Mouse (Mus musculus): ENCODE data around the gene Pard3.

Gene Pard3

GRCm38 (mm10) chr8:127293025-127293729 lies 229.5 kb downstream of the Pard3 start:
- TF ChIP-seq GATA4 (IDR thresholded peaks at IDR 0.05; ENCODE audit: insufficient replicate concordance, low read length), result no peak

- TF ChIP-seq GATA4 (IDR thresholded peaks at IDR 0.05; ENCODE audit: insufficient replicate concordance, low read length), result no peak
Measured at GRCm38 (mm10) chr8:127294061-127294460, 230.4 kb downstream of the Pard3 start.

GRCm38 (mm10) chr8:127295848-127296247 lies 232.2 kb downstream of the Pard3 start:
- TF ChIP-seq GATA4 (IDR thresholded peaks at IDR 0.05; ENCODE audit: insufficient replicate concordance, low read length), result no peak

- TF ChIP-seq GATA4 (IDR thresholded peaks at IDR 0.05; ENCODE audit: insufficient replicate concordance, low read length), result no peak
Measured at GRCm38 (mm10) chr8:127300493-127300892, 236.8 kb downstream of the Pard3 start.

GRCm38 (mm10) chr8:127302847-127303445 lies 239.3 kb downstream of the Pard3 start:
- no peak for TF ChIP-seq GATA4 (IDR thresholded peaks at IDR 0.05; ENCODE audit: insufficient replicate concordance, low read length)

- TF ChIP-seq GATA4 (IDR thresholded peaks at IDR 0.05; ENCODE audit: insufficient replicate concordance, low read length), result no peak
Measured at GRCm38 (mm10) chr8:127307026-127307425, 243.3 kb downstream of the Pard3 start.

GRCm38 (mm10) chr8:127309363-127309762 lies 245.7 kb downstream of the Pard3 start:
- no peak for TF ChIP-seq GATA4 (IDR thresholded peaks at IDR 0.05; ENCODE audit: insufficient replicate concordance, low read length)

- no peak for TF ChIP-seq GATA4 (IDR thresholded peaks at IDR 0.05; ENCODE audit: insufficient replicate concordance, low read length)
Measured at GRCm38 (mm10) chr8:127315811-127316210, 252.1 kb downstream of the Pard3 start.

GRCm38 (mm10) chr8:127317914-127318313 lies 254.2 kb downstream of the Pard3 start:
- TF ChIP-seq GATA4 (IDR thresholded peaks at IDR 0.05; ENCODE audit: insufficient replicate concordance, low read length), result no peak

GRCm38 (mm10) chr8:127318377-127319159 lies 254.9 kb downstream of the Pard3 start:
- no peak for TF ChIP-seq GATA4 (IDR thresholded peaks at IDR 0.05; ENCODE audit: insufficient replicate concordance, low read length)

- TF ChIP-seq GATA4 (IDR thresholded peaks at IDR 0.05; ENCODE audit: insufficient replicate concordance, low read length), result no peak
Measured at GRCm38 (mm10) chr8:127320930-127321329, 257.2 kb downstream of the Pard3 start.

GRCm38 (mm10) chr8:127323583-127324360 lies 260.1 kb downstream of the Pard3 start:
- no peak for TF ChIP-seq GATA4 (IDR thresholded peaks at IDR 0.05; ENCODE audit: insufficient replicate concordance, low read length)

GRCm38 (mm10) chr8:127324836-127325570 lies 261.3 kb downstream of the Pard3 start:
- TF ChIP-seq GATA4 (IDR thresholded peaks at IDR 0.05; ENCODE audit: insufficient replicate concordance, low read length), result no peak

- TF ChIP-seq GATA4 (IDR thresholded peaks at IDR 0.05; ENCODE audit: insufficient replicate concordance, low read length), result no peak
Measured at GRCm38 (mm10) chr8:127325749-127326148, 262.1 kb downstream of the Pard3 start.
